Mouse (Mus musculus): ENCODE measurements around the gene Grap.
A peak's percentile ranks its signal among the peaks of the same experiment; 100 is the strongest.
"Not testable (repeated sequence)": the region's sequence is repeated elsewhere in the genome, so short reads cannot be mapped to it uniquely, and the experiment has no call there.

Gene Grap

GRCm38 (mm10) chr11:61639601-61640177 is 13.4 kb upstream of the Grap start:
- DNase-seq (ENCODE audit: low spot score) = no peak

- DNase-seq (ENCODE audit: low spot score) = not testable (repeated sequence)
Measured at GRCm38 (mm10) chr11:61640585-61640984, 12.5 kb upstream of the Grap start.

- DNase-seq (ENCODE audit: low spot score) = no peak
Measured at GRCm38 (mm10) chr11:61642106-61642505, 11.0 kb upstream of the Grap start.

GRCm38 (mm10) chr11:61643184-61643961 is 9.7 kb upstream of the Grap start:
- DNase-seq (ENCODE audit: low spot score) = no peak

GRCm38 (mm10) chr11:61644576-61645326 is 8.3 kb upstream of the Grap start:
- DNase-seq (ENCODE audit: low spot score) = peak; percentile 71

- no peak for DNase-seq (ENCODE audit: low spot score)
Measured at GRCm38 (mm10) chr11:61645357-61645857, 7.7 kb upstream of the Grap start.

GRCm38 (mm10) chr11:61646499-61647039 is 6.5 kb upstream of the Grap start:
- DNase-seq (ENCODE audit: low spot score) = no peak

- DNase-seq (ENCODE audit: low spot score) = no peak
Measured at GRCm38 (mm10) chr11:61647110-61647910, 5.8 kb upstream of the Grap start.

- DNase-seq (ENCODE audit: low spot score) = no peak
Measured at GRCm38 (mm10) chr11:61647956-61648748, 4.9 kb upstream of the Grap start.

- peak; percentile 63 for DNase-seq (ENCODE audit: low spot score)
Measured at GRCm38 (mm10) chr11:61648749-61649115, 4.3 kb upstream of the Grap start.

- no peak for DNase-seq (ENCODE audit: low spot score)
Measured at GRCm38 (mm10) chr11:61649163-61649580, 3.9 kb upstream of the Grap start.

GRCm38 (mm10) chr11:61649626-61650025 is 3.4 kb upstream of the Grap start:
- DNase-seq (ENCODE audit: low spot score) = no peak

- no peak for DNase-seq (ENCODE audit: low spot score)
Measured at GRCm38 (mm10) chr11:61650470-61651265, 2.4 kb upstream of the Grap start.

GRCm38 (mm10) chr11:61652216-61652615 is 849 bp upstream of the Grap start:
- no peak for DNase-seq (ENCODE audit: low spot score)

GRCm38 (mm10) chr11:61653568-61653967 is 503 bp downstream of the Grap start:
- no peak for DNase-seq (ENCODE audit: low spot score)

GRCm38 (mm10) chr11:61654786-61655311 is 1.8 kb downstream of the Grap start:
- DNase-seq (ENCODE audit: low spot score) = no peak

GRCm38 (mm10) chr11:61655649-61656048 is 2.6 kb downstream of the Grap start:
- DNase-seq (ENCODE audit: low spot score) = no peak

GRCm38 (mm10) chr11:61656148-61656850 is 3.2 kb downstream of the Grap start:
- DNase-seq (ENCODE audit: low spot score) = no peak

- DNase-seq (ENCODE audit: low spot score) = no peak
Measured at GRCm38 (mm10) chr11:61657432-61657831, 4.4 kb downstream of the Grap start.
